In genomic region chr17:61217198-61217722, GRCm38 (mm10) we compare ENCODE assay signal across 21 mouse cellular contexts.
DNase-seq lines count a peak whose midpoint lies in the region; ATAC-seq and TF ChIP-seq lines count a peak whose summit lies in the region.
"Had no signal": no experiment of that assay in that cellular context is flagged by ENCODE, and none has a peak within 500 bp of the region (broad histone marks: within the 10 kb centered on the region; RNA-seq: fewer than 3 reads in every experiment).

No protein-coding gene starts in this region.

- TF ChIP-seq CTCF in midbrain, postnatal 0 days (IDR thresholded peaks at IDR 0.05) = no peak
- TF ChIP-seq CTCF in hindbrain, postnatal 0 days (IDR thresholded peaks at IDR 0.05; ENCODE audit: low read depth) = no peak

- H3K27me3 ChIP-seq in midbrain, postnatal 0 days (ENCODE audit: insufficient read depth, low read length) = no peaks in the 10 kb centered on the region
- H3K27me3 ChIP-seq in midbrain, embryonic 16.5 days (ENCODE audit: control insufficient read depth, insufficient read depth, low read depth, low read length) = no peaks in the 10 kb centered on the region
- no peaks in the 10 kb centered on the region for H3K27me3 ChIP-seq in hindbrain, postnatal 0 days (ENCODE audit: insufficient read depth, low read length)
- H3K27me3 ChIP-seq in embryonic facial prominence, embryonic 10.5 days (replicated peaks; ENCODE audit: low read depth, poor library complexity, severe bottlenecking) = no peaks in the 10 kb centered on the region
- H3K27me3 ChIP-seq: heart, embryonic 15.5 days; limb, embryonic 12.5 days; liver, embryonic 12.5 days; Patski had no signal

- no peak overlapping the region for H3K9ac ChIP-seq in midbrain, postnatal 0 days (replicated peaks; ENCODE audit: low read length, poor library complexity, severe bottlenecking)
- no peak overlapping the region for H3K9ac ChIP-seq in midbrain, embryonic 16.5 days (ENCODE audit: low read depth, low read length)
- H3K9ac ChIP-seq in hindbrain, postnatal 0 days (replicated peaks; ENCODE audit: low read length) = no peak overlapping the region
- H3K9ac ChIP-seq: heart, embryonic 15.5 days; limb, embryonic 12.5 days; liver, embryonic 12.5 days had no signal

- H3K36me3 ChIP-seq in midbrain, postnatal 0 days (ENCODE audit: insufficient read depth, low read length) = no peaks in the 10 kb centered on the region
- no peaks in the 10 kb centered on the region for H3K36me3 ChIP-seq in midbrain, embryonic 16.5 days (ENCODE audit: control insufficient read depth, insufficient read depth, low read length)
- H3K36me3 ChIP-seq in hindbrain, postnatal 0 days (ENCODE audit: insufficient read depth, low read length) = no peaks in the 10 kb centered on the region
- no peaks in the 10 kb centered on the region for H3K36me3 ChIP-seq in embryonic facial prominence, embryonic 10.5 days (replicated peaks)
- H3K36me3 ChIP-seq: heart, embryonic 15.5 days; limb, embryonic 12.5 days; liver, embryonic 12.5 days had no signal

- peak; percentile 42 for DNase-seq in embryo, embryonic 10 days (ENCODE audit: low spot score)
- DNase-seq in embryo, embryonic 9.5 days (ENCODE audit: extremely low spot score) = no peak
- peak; percentile 23 for DNase-seq in midbrain, postnatal 0 days (ENCODE audit: low spot score)
- DNase-seq in hindbrain, postnatal 0 days (ENCODE audit: low spot score) = peak; percentile 25
- DNase-seq in embryonic facial prominence, embryonic 10.5 days (ENCODE audit: low spot score) = no peak
- DNase-seq in left cerebral cortex, adult 9 months (ENCODE audit: low spot score in 2 of 2) = no peak
- DNase-seq in gastrocnemius, postnatal 25 days = no peak
- DNase-seq: adrenal gland, adult 8-10 months; cerebellum, adult 9-11 months; gastrocnemius, postnatal 14 days; heart, postnatal 4 days; lung, adult 2 months; retina, postnatal 1 day had no signal

- no peak overlapping the region for H3K27ac ChIP-seq in midbrain, postnatal 0 days (ENCODE audit: low read depth, low read length)
- H3K27ac ChIP-seq in midbrain, embryonic 16.5 days (ENCODE audit: low read length) = no peak overlapping the region
- no peak overlapping the region for H3K27ac ChIP-seq in hindbrain, postnatal 0 days
- H3K27ac ChIP-seq in embryonic facial prominence, embryonic 10.5 days (replicated peaks) = no peak overlapping the region
- H3K27ac ChIP-seq: heart, embryonic 15.5 days; limb, embryonic 12.5 days; liver, embryonic 12.5 days; macrophage had no signal

- no peak for ATAC-seq in midbrain, postnatal 0 days (ENCODE audit: low FRiP score)
- ATAC-seq in midbrain, embryonic 16.5 days = no peak
- no peak for ATAC-seq in hindbrain, postnatal 0 days
- ATAC-seq: CD4-positive, CD25-positive, alpha-beta regulatory T cell, adult 4 months; intestine, embryonic 16.5 days; liver, embryonic 12.5 days; Patski had no signal

- H3K9me3 ChIP-seq in midbrain, postnatal 0 days (ENCODE audit: low read length) = no peaks in the 10 kb centered on the region
- H3K9me3 ChIP-seq in midbrain, embryonic 16.5 days (replicated peaks; ENCODE audit: control insufficient read depth, low read length, poor library complexity, severe bottlenecking) = no peaks in the 10 kb centered on the region
- no peaks in the 10 kb centered on the region for H3K9me3 ChIP-seq in hindbrain, postnatal 0 days (ENCODE audit: low read length)
- H3K9me3 ChIP-seq in embryonic facial prominence, embryonic 10.5 days = no peaks in the 10 kb centered on the region
- H3K9me3 ChIP-seq: heart, embryonic 15.5 days; limb, embryonic 12.5 days; liver, embryonic 12.5 days had no signal

- H3K4me1 ChIP-seq in midbrain, postnatal 0 days (ENCODE audit: insufficient read depth, low read length) = no peaks in the 10 kb centered on the region
- no peaks in the 10 kb centered on the region for H3K4me1 ChIP-seq in midbrain, embryonic 16.5 days (ENCODE audit: control insufficient read depth, insufficient read depth, low read length)
- H3K4me1 ChIP-seq in hindbrain, postnatal 0 days (ENCODE audit: insufficient read depth, low read length) = no peaks in the 10 kb centered on the region
- no peaks in the 10 kb centered on the region for H3K4me1 ChIP-seq in embryonic facial prominence, embryonic 10.5 days
- H3K4me1 ChIP-seq: heart, embryonic 15.5 days; limb, embryonic 12.5 days; liver, embryonic 12.5 days had no signal

- H3K4me3 ChIP-seq in midbrain, postnatal 0 days (ENCODE audit: low read depth, low read length) = no peak overlapping the region
- no peak overlapping the region for H3K4me3 ChIP-seq in midbrain, embryonic 16.5 days (ENCODE audit: low read depth, low read length)
- H3K4me3 ChIP-seq in hindbrain, postnatal 0 days (ENCODE audit: low read length) = no peak overlapping the region
- no peak overlapping the region for H3K4me3 ChIP-seq in embryonic facial prominence, embryonic 10.5 days
- H3K4me3 ChIP-seq: heart, embryonic 15.5 days; limb, embryonic 12.5 days; liver, embryonic 12.5 days had no signal

- no peak overlapping the region for H3K4me2 ChIP-seq in midbrain, postnatal 0 days (ENCODE audit: low read depth, low read length, poor library complexity, severe bottlenecking)
- H3K4me2 ChIP-seq in midbrain, embryonic 16.5 days (ENCODE audit: low read length) = no peak overlapping the region
- no peak overlapping the region for H3K4me2 ChIP-seq in hindbrain, postnatal 0 days (ENCODE audit: low read depth, low read length)
- H3K4me2 ChIP-seq: heart, embryonic 15.5 days; limb, embryonic 12.5 days; liver, embryonic 12.5 days had no signal

- WGBS in midbrain, postnatal 0 days = 83% methylated on average over 7 of the region's 7 CpGs
- 81% methylated on average over 7 of the region's 7 CpGs for WGBS in midbrain, embryonic 16.5 days
- 60% methylated on average over 7 of the region's 7 CpGs for WGBS in hindbrain, postnatal 0 days
- 89% methylated on average over 7 of the region's 7 CpGs for WGBS in embryonic facial prominence, embryonic 10.5 days

Comparison
In these comparisons a context has a peak if more than half of its experiments do, and no peak if none do; other contexts are left out.
1. DNase-seq: peak in embryo, embryonic 10 days (single experiment), midbrain, postnatal 0 days (single experiment) and hindbrain, postnatal 0 days (single experiment); none in embryo, embryonic 9.5 days (single experiment), embryonic facial prominence, embryonic 10.5 days (single experiment), left cerebral cortex, adult 9 months (0 of 2) and gastrocnemius, postnatal 25 days (single experiment).